Mouse (Mus musculus): ENCODE results near the gene Fdx1l.

Gene Fdx1l

GRCm38 (mm10) chr9:21073044-21073840, at the start of gene Fdx1l, which contains the start of gene Gm49373:
TSS of gene Fdx1l (minus strand) at chr9:21073614.
TSS of gene Gm49373 (minus strand) at chr9:21073096.
- peak; percentile 89 for DNase-seq (ENCODE audit: low spot score)

GRCm38 (mm10) chr9:21121483-21121882, 48.1 kb upstream of the Fdx1l start:
- DNase-seq (ENCODE audit: low spot score): no peak

- DNase-seq (ENCODE audit: low spot score): no peak
Measured at GRCm38 (mm10) chr9:21117073-21117472, 43.7 kb upstream of the Fdx1l start.

- no peak for DNase-seq (ENCODE audit: low spot score)
Measured at GRCm38 (mm10) chr9:21115105-21115504, 41.7 kb upstream of the Fdx1l start.

- no peak for DNase-seq (ENCODE audit: low spot score)
Measured at GRCm38 (mm10) chr9:21114190-21114589, 40.8 kb upstream of the Fdx1l start.

- no peak for DNase-seq (ENCODE audit: low spot score)
Measured at GRCm38 (mm10) chr9:21113751-21114150, 40.3 kb upstream of the Fdx1l start.

GRCm38 (mm10) chr9:21107607-21108237, 34.3 kb upstream of the Fdx1l start:
- DNase-seq (ENCODE audit: low spot score): no peak

GRCm38 (mm10) chr9:21105760-21106564, 32.5 kb upstream of the Fdx1l start:
- DNase-seq (ENCODE audit: low spot score): peak; percentile 24

- no peak for DNase-seq (ENCODE audit: low spot score)
Measured at GRCm38 (mm10) chr9:21104814-21105213, 31.4 kb upstream of the Fdx1l start.

- no peak for DNase-seq (ENCODE audit: low spot score)
Measured at GRCm38 (mm10) chr9:21102076-21102475, 28.7 kb upstream of the Fdx1l start.

- no peak for DNase-seq (ENCODE audit: low spot score)
Measured at GRCm38 (mm10) chr9:21100447-21101161, 27.2 kb upstream of the Fdx1l start.

- DNase-seq (ENCODE audit: low spot score): peak; percentile 62
Measured at GRCm38 (mm10) chr9:21097793-21098192, 24.4 kb upstream of the Fdx1l start.

GRCm38 (mm10) chr9:21095958-21096357, 22.5 kb upstream of the Fdx1l start:
- DNase-seq (ENCODE audit: low spot score): no peak

- DNase-seq (ENCODE audit: low spot score): no peak
Measured at GRCm38 (mm10) chr9:21093423-21093822, 20.0 kb upstream of the Fdx1l start.

- peak; percentile 97 for DNase-seq (ENCODE audit: low spot score)
Measured at GRCm38 (mm10) chr9:21091707-21092320, 18.4 kb upstream of the Fdx1l start, which contains the start of the genes Gm38431 and Raver1. TSS of gene Gm38431 (minus strand) at chr9:21091997. TSS of gene Raver1 (minus strand) at chr9:21092008.

GRCm38 (mm10) chr9:21090972-21091706, 17.7 kb upstream of the Fdx1l start:
- DNase-seq (ENCODE audit: low spot score): no peak

- no peak for DNase-seq (ENCODE audit: low spot score)
Measured at GRCm38 (mm10) chr9:21090537-21090936, 17.1 kb upstream of the Fdx1l start.

GRCm38 (mm10) chr9:21083324-21083723, 9.9 kb upstream of the Fdx1l start:
- no peak for DNase-seq (ENCODE audit: low spot score)

- DNase-seq (ENCODE audit: low spot score): no peak
Measured at GRCm38 (mm10) chr9:21081127-21081526, 7.7 kb upstream of the Fdx1l start.

- no peak for DNase-seq (ENCODE audit: low spot score)
Measured at GRCm38 (mm10) chr9:21075625-21076024, 2.2 kb upstream of the Fdx1l start.

- no peak for DNase-seq (ENCODE audit: low spot score)
Measured at GRCm38 (mm10) chr9:21074173-21074572, 759 bp upstream of the Fdx1l start.
